Mouse (Mus musculus) forebrain, embryonic 11.5 days (tissue): ENCODE measurements at regions not wholly inside any gene's neighbourhood (a gene's known extent, or its start where the extent isn't known, plus 50 kb on each side); places are given as distances from the start of the nearest gene placed in this dataset.

Experiments used
- ATAC-seq: fragments of 200-750 bp; cut with Nextera tagmentation; replicated peaks from 2 replicates; pipeline ENCODE4 v1.8.0; 2017; ENCODE audit warnings: moderate TSS enrichment; ENCODE audit not compliant: low FRiP score
- DNase-seq: peaks from one replicate; pipeline ENCODE4 v3.0.0-alpha.2; 2017; ENCODE audit warnings: low spot score
- H3K27ac ChIP-seq: fragments of 300-500 bp; sonication (generic); 2 replicates; pipeline ENCODE4 v1.5.1; 2014; ENCODE audit warnings: low read depth, low read length
- H3K27me3 ChIP-seq: fragments of 300-500 bp; sonication (generic); 2 replicates; pipeline ENCODE4 v1.6.1; 2014; ENCODE audit warnings: mild to moderate bottlenecking, low read length, mixed read lengths; ENCODE audit not compliant: control insufficient read depth, insufficient read depth
- H3K36me3 ChIP-seq: fragments of 300-500 bp; sonication (generic); 2 replicates; pipeline ENCODE4 v1.6.1; 2014; ENCODE audit warnings: mild to moderate bottlenecking, low read length, moderate library complexity, mixed read lengths; ENCODE audit not compliant: control insufficient read depth, insufficient read depth
- H3K4me1 ChIP-seq: fragments of 300-500 bp; sonication (generic); replicated peaks from 2 replicates; pipeline ENCODE4 v1.6.1; 2014; ENCODE audit warnings: low read length, mixed read lengths; ENCODE audit not compliant: control insufficient read depth, insufficient read depth
- H3K4me2 ChIP-seq: fragments of 300-500 bp; sonication (generic); 2 replicates; pipeline ENCODE4 v1.6.1; 2014; ENCODE audit warnings: low read depth, mild to moderate bottlenecking, low read length, moderate library complexity, mixed read lengths; ENCODE audit not compliant: severe bottlenecking
- H3K4me3 ChIP-seq: fragments of 300-500 bp; sonication (generic); 2 replicates; pipeline ENCODE4 v1.5.1; 2014; ENCODE audit warnings: low read depth, low read length
- H3K9ac ChIP-seq: fragments of 300-500 bp; sonication (generic); 2 replicates; pipeline ENCODE4 v1.6.1; 2014; ENCODE audit warnings: low read length
- H3K9me3 ChIP-seq: fragments of 300-500 bp; sonication (generic); 2 replicates; pipeline ENCODE4 v1.6.1; 2016; ENCODE audit warnings: low read length, mixed read lengths; ENCODE audit not compliant: control insufficient read depth
- WGBS: fragments of 180-500 bp; shearing (Covaris S2); extraction: QIAGEN DNeasy Blood & Tissue Kit; methylation state at CpG from one replicate; pipeline ENCODE4 v1.1.7; 2014; 5-methylcytosine and 5-hydroxymethylcytosine counted together

- ATAC-seq (no peak), DNase-seq (no peak)
- no peaks in the 10 kb centered on the region for H3K36me3 ChIP-seq
- H3K4me2 ChIP-seq, result no peak overlapping the region
- no peaks in the 10 kb centered on the region for H3K9me3 ChIP-seq
- no peak overlapping the region for H3K4me3 ChIP-seq
- H3K4me1 ChIP-seq, result no peaks in the 10 kb centered on the region
- H3K9ac ChIP-seq, result no peak overlapping the region
- no peaks in the 10 kb centered on the region for H3K27me3 ChIP-seq
- H3K27ac ChIP-seq, result no peak overlapping the region
- 55% methylated on average over 3 of the region's 3 CpGs for WGBS
These were observed 134.4 kb upstream of the Irx5 start for GRCm38 (mm10) chr8:92222992-92223391.

GRCm38 (mm10) chr8:92219181-92219890 lies 138.1 kb upstream of the Irx5 start:
- no peak overlapping the region for H3K4me3 ChIP-seq

GRCm38 (mm10) chr8:92217521-92217920 lies 139.9 kb upstream of the Irx5 start:
- H3K36me3 ChIP-seq, result no peaks in the 10 kb centered on the region
- no peaks in the 10 kb centered on the region; the same call in 1 of the 2 replicates for H3K27me3 ChIP-seq
- H3K4me2 ChIP-seq, result no peak overlapping the region

More at GRCm38 (mm10) chr8:92219181-92219890, 138.1 kb upstream of the Irx5 start:
- WGBS, result 51% methylated on average over 9 of the region's 9 CpGs
- Histone ChIP-seq H3K27ac (no peak overlapping the region), H3K9ac (no peak overlapping the region), H3K4me2 (no peak overlapping the region), H3K27me3 (no peaks in the 10 kb centered on the region; the same call in 1 of the 2 replicates), H3K9me3 (no peaks in the 10 kb centered on the region), H3K36me3 (no peaks in the 10 kb centered on the region), H3K4me1 (no peaks in the 10 kb centered on the region; the same call in 1 of the 2 replicates)
- no peak for ATAC-seq
- DNase-seq, result no peak

GRCm38 (mm10) chr8:92216176-92216575 lies 141.2 kb upstream of the Irx5 start:
- Histone ChIP-seq H3K4me3 (no peak overlapping the region), H3K9ac (no peak overlapping the region), H3K27ac (no peak overlapping the region), H3K36me3 (no peaks in the 10 kb centered on the region), H3K9me3 (no peaks in the 10 kb centered on the region), H3K27me3 (no peaks in the 10 kb centered on the region; the same call in 1 of the 2 replicates), H3K4me1 (no peaks in the 10 kb centered on the region; the same call in 1 of the 2 replicates), H3K4me2 (no peak overlapping the region)
- DNase-seq (no peak), ATAC-seq (peak; percentile 49; the same call in 1 of the 2 replicates)
- WGBS, result 0% methylated on average over 4 of the region's 5 CpGs

More at GRCm38 (mm10) chr8:92217521-92217920, 139.9 kb upstream of the Irx5 start:
- no peaks in the 10 kb centered on the region; the same call in 1 of the 2 replicates for H3K4me1 ChIP-seq
- DNase-seq (no peak), ATAC-seq (no peak)
- no peak overlapping the region for H3K9ac ChIP-seq
- no peaks in the 10 kb centered on the region for H3K9me3 ChIP-seq
- no peak overlapping the region for H3K4me3 ChIP-seq
- no peak overlapping the region for H3K27ac ChIP-seq
- WGBS, result 70% methylated on average over 2 of the region's 2 CpGs

- DNase-seq, result no peak
- no peaks in the 10 kb centered on the region; the same call in 1 of the 2 replicates for H3K4me1 ChIP-seq
- ATAC-seq, result no peak
- WGBS, result 90% methylated on average over 14 of the region's 14 CpGs
- H3K36me3 ChIP-seq, result no peaks in the 10 kb centered on the region
- no peak overlapping the region for H3K4me2 ChIP-seq
- H3K4me3 ChIP-seq, result no peak overlapping the region
- H3K27me3 ChIP-seq, result no peaks in the 10 kb centered on the region; the same call in 1 of the 2 replicates
- no peaks in the 10 kb centered on the region for H3K9me3 ChIP-seq
- H3K9ac ChIP-seq, result no peak overlapping the region
- H3K27ac ChIP-seq, result no peak overlapping the region
These were observed 144.5 kb upstream of the Irx5 start for GRCm38 (mm10) chr8:92212786-92213535.

GRCm38 (mm10) chr8:92209081-92209480 lies 148.3 kb upstream of the Irx5 start:
- Histone ChIP-seq H3K4me2 (no peak overlapping the region), H3K9me3 (no peaks in the 10 kb centered on the region), H3K4me3 (no peak overlapping the region), H3K27ac (no peak overlapping the region), H3K9ac (no peak overlapping the region), H3K27me3 (0 out of 2 replicates have a peak, but pooled peaks cover 2% of the 10 kb centered on the region), H3K4me1 (no peaks in the 10 kb centered on the region; the same call in 1 of the 2 replicates), H3K36me3 (no peaks in the 10 kb centered on the region)
- WGBS, result 78% methylated on average over 5 of the region's 5 CpGs
- ATAC-seq (no peak), DNase-seq (no peak)

GRCm38 (mm10) chr8:92195635-92196034 lies 161.8 kb upstream of the Irx5 start:
- Histone ChIP-seq H3K36me3 (no peaks in the 10 kb centered on the region), H3K9me3 (no peaks in the 10 kb centered on the region), H3K27me3 (no peaks in the 10 kb centered on the region), H3K4me3 (no peak overlapping the region), H3K4me1 (no peaks in the 10 kb centered on the region), H3K4me2 (no peak overlapping the region), H3K27ac (no peak overlapping the region), H3K9ac (no peak overlapping the region)
- ATAC-seq (no peak), DNase-seq (no peak)
- 92% methylated on average over 8 of the region's 8 CpGs for WGBS

GRCm38 (mm10) chr8:92194065-92194464 lies 163.4 kb upstream of the Irx5 start:
- DNase-seq, result peak; percentile 45
- no peak overlapping the region for H3K27ac ChIP-seq
- 59% methylated on average over 14 of the region's 14 CpGs for WGBS
- no peak overlapping the region for H3K4me3 ChIP-seq
- no peak for ATAC-seq
- no peaks in the 10 kb centered on the region for H3K36me3 ChIP-seq
- no peak overlapping the region for H3K9ac ChIP-seq
- H3K9me3 ChIP-seq, result no peaks in the 10 kb centered on the region
- no peaks in the 10 kb centered on the region for H3K27me3 ChIP-seq
- no peaks in the 10 kb centered on the region for H3K4me1 ChIP-seq
- no peak overlapping the region for H3K4me2 ChIP-seq
